11 mouse cellular contexts compared by ENCODE assay signal in the genomic region with DNA sequence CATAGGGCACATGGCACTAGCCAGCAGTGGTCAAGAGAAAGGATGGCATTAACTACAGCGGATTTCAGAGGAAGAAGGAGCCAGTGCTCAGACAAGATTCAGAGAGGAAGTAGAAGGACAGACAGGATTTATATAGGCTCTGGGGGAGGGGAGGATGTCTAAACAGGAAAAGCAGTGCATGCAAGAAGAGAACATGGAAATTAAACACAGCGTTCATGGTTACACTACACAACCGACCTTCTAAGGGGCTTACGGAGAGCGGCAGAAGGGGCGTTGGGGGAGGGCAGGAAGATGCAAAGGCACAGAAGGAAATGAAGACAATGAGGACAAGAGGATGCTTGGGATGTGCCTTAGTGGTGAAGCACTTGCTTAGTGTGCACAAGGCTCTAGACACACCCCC.
A peak's percentile ranks its signal among the peaks of the same experiment; 100 is the strongest.
DNase-seq lines count a peak whose midpoint lies in the region; ATAC-seq and TF ChIP-seq lines count a peak whose summit lies in the region.
"Had no signal": no experiment of that assay in that cellular context is flagged by ENCODE, and none has a peak within 500 bp of the region (broad histone marks: within the 10 kb centered on the region; RNA-seq: fewer than 3 reads in every experiment).

No protein-coding gene starts in this region.

- H3K4me3 ChIP-seq in heart, embryonic 12.5 days: no peak overlapping the region
- H3K4me3 ChIP-seq in heart, embryonic 10.5 days: no peak overlapping the region
- no peak overlapping the region for H3K4me3 ChIP-seq in embryonic facial prominence, embryonic 13.5 days
- no peak overlapping the region for H3K4me3 ChIP-seq in lung, postnatal 0 days (ENCODE audit: low read depth, low read length)

- DNase-seq in heart, embryonic 10.5 days (ENCODE audit: low spot score): no peak
- peak; percentile 34 to 44 for DNase-seq in left cerebral cortex, postnatal 14 days (ENCODE audit: low spot score in 2 of 2)
- no peak for DNase-seq in left cerebral cortex, adult 11 months (ENCODE audit: low spot score)
- DNase-seq in lung, postnatal 0 days (ENCODE audit: low spot score): peak; percentile 51
- no peak for DNase-seq in urinary bladder, postnatal 36 days (ENCODE audit: low spot score in 2 of 2)
- DNase-seq in gastrocnemius, postnatal 4 days (ENCODE audit: low spot score in 2 of 2): no peak
- DNase-seq: forebrain, postnatal 0 days; thymus, postnatal 4 days had no signal

- peaks cover 32% of the 10 kb centered on the region for H3K4me1 ChIP-seq in heart, embryonic 12.5 days (replicated peaks)
- peaks cover 38% of the 10 kb centered on the region for H3K4me1 ChIP-seq in heart, embryonic 10.5 days
- peaks cover 48% of the 10 kb centered on the region for H3K4me1 ChIP-seq in embryonic facial prominence, embryonic 13.5 days
- no peaks in the 10 kb centered on the region for H3K4me1 ChIP-seq in lung, postnatal 0 days (ENCODE audit: insufficient read depth, low read depth, low read length)

- H3K9me3 ChIP-seq in heart, embryonic 12.5 days (replicated peaks): no peaks in the 10 kb centered on the region
- H3K9me3 ChIP-seq in heart, embryonic 10.5 days: peaks cover 2% of the 10 kb centered on the region; the same call in 1 of the 2 replicates
- H3K9me3 ChIP-seq in embryonic facial prominence, embryonic 13.5 days: no peaks in the 10 kb centered on the region
- no peaks in the 10 kb centered on the region for H3K9me3 ChIP-seq in lung, postnatal 0 days (ENCODE audit: low read length)

- 0 out of 2 replicates have a peak overlapping the region, but pooled peaks have one; percentile 9 for H3K4me2 ChIP-seq in heart, embryonic 12.5 days
- H3K4me2 ChIP-seq in embryonic facial prominence, embryonic 13.5 days: peak overlapping the region; percentile 9; the same call in 1 of the 2 replicates
- H3K4me2 ChIP-seq in lung, postnatal 0 days (replicated peaks; ENCODE audit: low read depth, low read length): peak overlapping the region; percentile 4; the same call in 1 of the 2 replicates
- H3K4me2 ChIP-seq: liver, embryonic 11.5 days had no signal

- H3K27me3 ChIP-seq in heart, embryonic 12.5 days (replicated peaks): no peaks in the 10 kb centered on the region
- no peaks in the 10 kb centered on the region for H3K27me3 ChIP-seq in heart, embryonic 10.5 days (ENCODE audit: insufficient read depth, poor library complexity, severe bottlenecking)
- H3K27me3 ChIP-seq in embryonic facial prominence, embryonic 13.5 days: no peaks in the 10 kb centered on the region
- H3K27me3 ChIP-seq in lung, postnatal 0 days (replicated peaks; ENCODE audit: insufficient read depth, low read length): no peaks in the 10 kb centered on the region

- no peak overlapping the region for H3K9ac ChIP-seq in heart, embryonic 12.5 days
- no peak overlapping the region for H3K9ac ChIP-seq in embryonic facial prominence, embryonic 13.5 days
- no peak overlapping the region for H3K9ac ChIP-seq in lung, postnatal 0 days (replicated peaks; ENCODE audit: low read depth)
- H3K9ac ChIP-seq: forebrain, postnatal 0 days had no signal

- H3K36me3 ChIP-seq in heart, embryonic 12.5 days: no peaks in the 10 kb centered on the region
- H3K36me3 ChIP-seq in heart, embryonic 10.5 days: no peaks in the 10 kb centered on the region
- 0 out of 2 replicates have a peak, but pooled peaks cover 3% of the 10 kb centered on the region for H3K36me3 ChIP-seq in embryonic facial prominence, embryonic 13.5 days
- no peaks in the 10 kb centered on the region for H3K36me3 ChIP-seq in lung, postnatal 0 days (ENCODE audit: insufficient read depth, low read length)

- WGBS in heart, embryonic 12.5 days: 54% methylated on average over 6 of the region's 6 CpGs
- 69% methylated on average over 6 of the region's 6 CpGs for whole genome bisulfite sequencing in heart, embryonic 10.5 days
- 30% methylated on average over 6 of the region's 6 CpGs for WGBS in embryonic facial prominence, embryonic 13.5 days
- WGBS in lung, postnatal 0 days: 49% methylated on average over 6 of the region's 6 CpGs

- no peak for TF ChIP-seq CTCF in lung, postnatal 0 days (IDR thresholded peaks at IDR 0.05)

- ATAC-seq in heart, embryonic 12.5 days (ENCODE audit: insufficient number of reproducible peaks, low FRiP score): no peak
- no peak for ATAC-seq in embryonic facial prominence, embryonic 13.5 days (ENCODE audit: insufficient number of reproducible peaks, insufficient read depth, low FRiP score, low TSS enrichment, low read depth)
- ATAC-seq in lung, postnatal 0 days: peak; percentile 80
- ATAC-seq: forebrain, postnatal 0 days had no signal

- intact Hi-C loops in left cerebral cortex, postnatal 14 days (cut with DNase I): no loop called here

- no peak overlapping the region for H3K27ac ChIP-seq in heart, embryonic 12.5 days (ENCODE audit: poor library complexity, severe bottlenecking)
- H3K27ac ChIP-seq in heart, embryonic 10.5 days: no peak overlapping the region
- peak overlapping the region; percentile 57; the same call in 1 of the 2 replicates for H3K27ac ChIP-seq in embryonic facial prominence, embryonic 13.5 days
- peak overlapping the region; percentile 34; the same call in 1 of the 2 replicates for H3K27ac ChIP-seq in lung, postnatal 0 days (ENCODE audit: low read length)

- TF ChIP-seq EP300 in lung, postnatal 0 days (IDR thresholded peaks at IDR 0.05): peak; percentile 55

Comparison
In these comparisons a context has a peak if more than half of its experiments do, and no peak if none do; other contexts are left out.
1. DNase-seq: peak in left cerebral cortex, postnatal 14 days (2 of 2) and lung, postnatal 0 days (single experiment); none in heart, embryonic 10.5 days (single experiment), left cerebral cortex, adult 11 months (single experiment), urinary bladder, postnatal 36 days (0 of 2) and gastrocnemius, postnatal 4 days (0 of 2).
2. H3K27ac ChIP-seq: peak in embryonic facial prominence, embryonic 13.5 days (single experiment) and lung, postnatal 0 days (single experiment); none in heart, embryonic 12.5 days (single experiment) and heart, embryonic 10.5 days (single experiment).
3. Peak in every context shown above with its lines, with median percentiles within 50 percentile points of each other: H3K4me2 ChIP-seq.